25 mouse cellular contexts compared by ENCODE assay signal in the genomic region with DNA sequence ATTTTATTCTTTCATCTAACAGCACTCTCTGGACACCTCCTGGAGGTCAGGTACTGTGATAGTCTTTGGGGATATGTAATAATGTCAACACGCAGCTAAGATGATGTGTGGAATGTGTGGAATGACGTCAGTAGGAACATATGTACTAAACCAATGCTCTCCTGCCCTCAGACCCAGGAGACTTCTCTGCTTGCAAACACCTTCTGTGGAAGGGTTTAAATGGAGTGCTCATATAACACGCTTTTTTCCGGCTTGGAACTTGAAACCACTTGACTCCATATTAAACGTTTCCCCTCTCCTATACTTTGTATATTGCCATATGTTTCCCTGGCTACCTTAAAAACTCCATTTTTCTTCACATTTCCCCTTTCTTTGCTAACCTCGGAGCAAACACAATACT.
"Had no signal": no experiment of that assay in that cellular context is flagged by ENCODE, and none has a peak within 500 bp of the region (broad histone marks: within the 10 kb centered on the region; RNA-seq: fewer than 3 reads in every experiment).

No protein-coding gene starts in this region.

- H3K4me2 ChIP-seq: heart, embryonic 12.5 days; hindbrain, embryonic 12.5 days; hindbrain, embryonic 14.5 days; intestine, embryonic 15.5 days; liver, embryonic 11.5 days; liver, embryonic 13.5 days; liver, embryonic 15.5 days had no signal

- DNase-seq: gastrocnemius, postnatal 14 days; gastrocnemius, postnatal 36 days; heart, adult 11 months; heart, postnatal 10 days; heart, postnatal 4 days; kidney, adult 18-20 months; kidney, adult 8-10 months; kidney, postnatal 10 days; kidney, postnatal 25 days; kidney, postnatal 4 days; liver; liver, embryonic 13.5 days had no signal

- ATAC-seq: hindbrain, embryonic 16.5 days; inflammation-experienced regulatory T-cells, adult 6 months; intestine, embryonic 15.5 days; intestine, postnatal 0 days had no signal

- H3K4me3 ChIP-seq: heart, embryonic 10.5 days; heart, embryonic 12.5 days; hindbrain, embryonic 10.5 days; hindbrain, embryonic 12.5 days; intestine, embryonic 15.5 days; layer of hippocampus, adult 2 months; left cerebral cortex, adult 2 months; liver, embryonic 13.5 days; liver, embryonic 15.5 days had no signal

- H3K9me3 ChIP-seq: heart, embryonic 10.5 days; heart, embryonic 12.5 days; hindbrain, embryonic 10.5 days; hindbrain, embryonic 12.5 days; intestine, embryonic 15.5 days; liver, embryonic 13.5 days; liver, embryonic 15.5 days had no signal

- H3K36me3 ChIP-seq: heart, embryonic 10.5 days; heart, embryonic 12.5 days; hindbrain, embryonic 10.5 days; hindbrain, embryonic 12.5 days; intestine, embryonic 15.5 days; liver, embryonic 15.5 days had no signal

- H3K27me3 ChIP-seq: heart, embryonic 12.5 days; hindbrain, embryonic 12.5 days; intestine, embryonic 15.5 days; liver, embryonic 13.5 days; liver, embryonic 15.5 days had no signal

- H3K9ac ChIP-seq: heart, embryonic 12.5 days; hindbrain, embryonic 12.5 days; hindbrain, embryonic 14.5 days; intestine, embryonic 15.5 days; liver, embryonic 13.5 days; liver, embryonic 15.5 days had no signal

- H3K4me1 ChIP-seq: heart, embryonic 10.5 days; heart, embryonic 12.5 days; hindbrain, embryonic 10.5 days; hindbrain, embryonic 12.5 days; intestine, embryonic 15.5 days; liver, embryonic 13.5 days; liver, embryonic 15.5 days had no signal

- H3K27ac ChIP-seq: heart, embryonic 10.5 days; hindbrain, embryonic 10.5 days; hindbrain, embryonic 12.5 days; hindbrain, embryonic 14.5 days; intestine, embryonic 15.5 days; layer of hippocampus, adult 2 months; left cerebral cortex, adult 2 months; liver, embryonic 13.5 days; liver, embryonic 15.5 days had no signal
